Comparison of ENCODE assay signal across 16 mouse cellular contexts in the genomic region with DNA sequence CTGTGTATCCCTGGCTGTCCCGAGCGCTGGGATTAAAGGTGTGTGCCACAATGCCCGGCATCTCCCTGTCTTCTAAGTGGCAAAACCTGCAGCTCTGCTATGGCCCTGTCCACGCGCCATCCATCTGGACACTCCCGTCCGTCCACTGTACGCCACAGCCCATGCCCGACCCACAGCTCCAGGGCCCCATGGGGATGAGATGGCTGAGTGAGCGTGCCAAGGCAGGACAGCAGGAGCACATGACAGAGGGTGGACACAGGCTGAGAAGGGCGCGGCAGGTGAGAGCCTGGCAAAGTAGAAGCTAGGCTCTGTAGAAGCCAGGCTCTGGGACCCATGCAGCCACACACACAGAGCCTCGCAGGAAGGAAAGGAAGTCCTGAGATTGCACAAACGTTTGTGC. TPM values are rescaled to one million over a fixed set of nuclear protein-coding genes. Genes with fewer than 3 reads are reported as not detected.
DNase-seq lines count a peak whose midpoint lies in the region; TF ChIP-seq lines count a peak whose summit lies in the region.
"Had no signal": no experiment of that assay in that cellular context is flagged by ENCODE, and none has a peak within 500 bp of the region (broad histone marks: within the 10 kb centered on the region; RNA-seq: fewer than 3 reads in every experiment).

No protein-coding gene starts in this region.

- peaks cover 17% of the 10 kb centered on the region for H3K4me1 ChIP-seq in cerebellum, adult 2 months (ENCODE audit: control insufficient read depth, insufficient read depth, low read length)
- H3K4me1 ChIP-seq: forebrain, embryonic 15.5 days; heart, embryonic 15.5 days had no signal

- TF ChIP-seq POLR2A in cerebellum, adult 2 months (IDR thresholded peaks at IDR 0.05; ENCODE audit: borderline replicate concordance, insufficient read depth, low read length): no peak

- H3K4me3 ChIP-seq in cerebellum, adult 2 months (replicated peaks; ENCODE audit: insufficient read depth, low read depth, low read length): no peak overlapping the region
- H3K4me3 ChIP-seq: forebrain, embryonic 15.5 days; heart, embryonic 15.5 days; hindbrain, embryonic 13.5 days had no signal

- H3K27me3 ChIP-seq in cerebellum, adult 2 months (ENCODE audit: control insufficient read depth, insufficient read depth, low read length): no peaks in the 10 kb centered on the region
- H3K27me3 ChIP-seq: forebrain, embryonic 15.5 days; hindbrain, embryonic 13.5 days had no signal

- 9% methylated on average over 14 of the region's 14 CpGs for WGBS in cerebellum, adult 2 months

- no peak for TF ChIP-seq CTCF in cerebellum, adult 2 months (IDR thresholded peaks at IDR 0.05; ENCODE audit: borderline replicate concordance, insufficient read depth, low read depth, low read length)

- H3K27ac ChIP-seq in cerebellum, adult 2 months (ENCODE audit: insufficient read depth, low read length): peak overlapping the region; percentile 70; the same call in 1 of the 2 replicates
- H3K27ac ChIP-seq: forebrain, embryonic 15.5 days; heart, embryonic 15.5 days; hindbrain, embryonic 13.5 days; hindbrain, postnatal 0 days had no signal

- peak; percentile 61 to 72 for DNase-seq in cerebellum, adult 2 months
- DNase-seq in cerebellum, adult 8-10 months: no peak
- DNase-seq in MN1 (ENCODE audit: low spot score): peak; percentile 67
- peak; percentile 58 for DNase-seq in cerebellum, adult 9-10 months
- peak; percentile 47 to 61 for DNase-seq in cerebellum, postnatal 36 days
- no peak for DNase-seq in thymus, postnatal 0 days (ENCODE audit: low spot score)
- DNase-seq in gastrocnemius, postnatal 4 days (ENCODE audit: low spot score in 2 of 2): no peak
- DNase-seq: adrenal gland, postnatal 10 days; gastrocnemius, postnatal 36 days; heart, adult 18-20 months; heart, postnatal 14 days; kidney, adult 18-20 months had no signal

RNA-seq across cellular contexts. Expression of a gene that starts 20.4 kb away (rescaled TPM):
- polyA plus RNA-seq in cerebellum, adult 2 months (2012; rRNA removed): 58.8 and 64.1 TPM in 2 replicates
- 24.1 and 24.4 TPM in 2 replicates for polyA plus RNA-seq in thymus, postnatal 0 days (2015; fragmentation: Nextera tagmentation; extraction: Ambion mirVana)
- total RNA-seq in gastrocnemius, postnatal 4 days (2021): 10 to 100 TPM; 11.5 to 12.7 TPM

RNA-seq across cellular contexts. Expression of a gene that starts 31.4 kb away (rescaled TPM):
- polyA plus RNA-seq in cerebellum, adult 2 months (2012; rRNA removed): 377 and 378 TPM in 2 replicates
- 0.13 and 0.32 TPM in 2 replicates for polyA plus RNA-seq in thymus, postnatal 0 days (2015; fragmentation: Nextera tagmentation; extraction: Ambion mirVana)
- 1 to 10 TPM; 1.2 to 1.4 TPM for total RNA-seq in gastrocnemius, postnatal 4 days (2021)

RNA-seq across cellular contexts. Expression of a gene that starts 34.4 kb away (rescaled TPM):
- 322 and 328 TPM in 2 replicates for polyA plus RNA-seq in cerebellum, adult 2 months (2012; rRNA removed)
- 129 and 138 TPM in 2 replicates for polyA plus RNA-seq in thymus, postnatal 0 days (2015; fragmentation: Nextera tagmentation; extraction: Ambion mirVana)
- 100 to 1,000 TPM; 145 to 146 TPM for total RNA-seq in gastrocnemius, postnatal 4 days (2021)

RNA-seq across cellular contexts. Expression of a gene that starts 36.2 kb away (rescaled TPM):
- polyA plus RNA-seq in cerebellum, adult 2 months (2012; rRNA removed): 321 and 339 TPM in 2 replicates
- 42.7 and 47.3 TPM in 2 replicates for polyA plus RNA-seq in thymus, postnatal 0 days (2015; fragmentation: Nextera tagmentation; extraction: Ambion mirVana)
- 10 to 100 TPM; 43.8 to 49.7 TPM for total RNA-seq in gastrocnemius, postnatal 4 days (2021)

RNA-seq across cellular contexts. Expression of a gene that starts 41.9 kb away (rescaled TPM):
- 105 and 117 TPM in 2 replicates for polyA plus RNA-seq in cerebellum, adult 2 months (2012; rRNA removed)
- 3.7 and 4.5 TPM in 2 replicates for polyA plus RNA-seq in thymus, postnatal 0 days (2015; fragmentation: Nextera tagmentation; extraction: Ambion mirVana)
- total RNA-seq in gastrocnemius, postnatal 4 days (2021): 10 to 100 TPM; 40.4 to 43.0 TPM

Comparison
In these comparisons a context has a peak if more than half of its experiments do, and no peak if none do; other contexts are left out.
1. DNase-seq: peak in cerebellum, adult 2 months (2 of 2), MN1 (single experiment), cerebellum, adult 9-10 months (single experiment) and cerebellum, postnatal 36 days (2 of 2); none in cerebellum, adult 8-10 months (single experiment), thymus, postnatal 0 days (single experiment) and gastrocnemius, postnatal 4 days (0 of 2).
2. RNA of a gene that starts 31.4 kb away (polyA plus RNA-seq): 377 to 378 TPM in cerebellum, adult 2 months; 0.13 to 0.32 TPM in thymus, postnatal 0 days; every median in the first group is over 100 times any median in the second.